Mouse (Mus musculus): ENCODE measurements at regions not wholly inside any gene's neighbourhood (a gene's known extent, or its start where the extent isn't known, plus 50 kb on each side); places are given as distances from the start of the nearest gene placed in this dataset.

DNA sequence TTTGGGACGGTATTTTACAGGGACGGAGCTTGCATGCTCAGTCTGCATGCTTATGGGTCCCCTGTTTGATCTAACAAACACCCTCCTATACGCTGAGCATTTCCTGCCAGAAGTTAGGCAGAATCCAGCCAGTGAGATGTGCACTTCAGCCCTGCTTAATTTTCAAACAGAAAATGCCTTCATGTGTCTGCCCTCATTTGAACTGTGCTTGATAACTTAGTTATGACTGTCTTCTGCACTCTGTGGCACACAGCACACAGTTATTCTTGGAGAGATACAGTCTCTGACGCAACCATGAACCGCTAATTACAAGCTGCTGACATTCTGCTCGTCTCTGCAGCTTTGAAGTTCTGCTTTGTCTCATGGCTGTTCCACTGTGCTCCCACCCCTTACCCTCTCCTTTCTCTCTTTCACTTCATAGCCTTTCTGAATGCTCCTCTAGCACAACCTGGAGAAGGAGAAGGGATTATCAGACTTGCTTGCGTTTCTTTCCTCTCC lies 160.2 kb downstream of the Gm11361 start:
- H3K4me1 ChIP-seq (ENCODE audit: control insufficient read depth, insufficient read depth, low read length): peaks cover 35% of the 10 kb centered on the region

GRCm38 (mm10) chr13:28416887-28417286 lies 159.6 kb downstream of the Gm11361 start:
- Histone ChIP-seq H3K9ac (ENCODE audit: low read depth, low read length, severe bottlenecking) (no peak overlapping the region), H3K27ac (replicated peaks; ENCODE audit: low read depth, low read length) (peak overlapping the region; percentile 88)

More for the DNA sequence above, 160.2 kb downstream of the Gm11361 start:
- Histone ChIP-seq H3K36me3 (ENCODE audit: control insufficient read depth, insufficient read depth, low read length) (no peaks in the 10 kb centered on the region), H3K27ac (replicated peaks; ENCODE audit: low read depth, low read length) (peak overlapping the region; percentile 88), H3K9ac (ENCODE audit: low read depth, low read length, severe bottlenecking) (peak overlapping the region; percentile 31; the same call in 1 of the 2 replicates), H3K9me3 (ENCODE audit: control insufficient read depth, low read length) (no peaks in the 10 kb centered on the region), H3K4me2 (replicated peaks; ENCODE audit: low read depth, low read length, severe bottlenecking) (peak overlapping the region; percentile 55), H3K4me3 (replicated peaks; ENCODE audit: low read length) (peak overlapping the region; percentile 23), H3K27me3 (ENCODE audit: control insufficient read depth, insufficient read depth, low read length) (no peaks in the 10 kb centered on the region)
- WGBS: 5% methylated on average over 7 of the region's 7 CpGs
- TF ChIP-seq POLR2A (IDR thresholded peaks at IDR 0.05; ENCODE audit: borderline replicate concordance, extremely low read depth, insufficient read depth, insufficient read length): peak; percentile 16; the same call in 1 of the 2 replicates
- DNase-seq (ENCODE audit: low spot score) (no peak), ATAC-seq (ENCODE audit: low FRiP score, low read depth) (peak; percentile 21)

GRCm38 (mm10) chr13:28416231-28416630 lies 158.9 kb downstream of the Gm11361 start:
- peak overlapping the region; percentile 55 for H3K4me2 ChIP-seq (replicated peaks; ENCODE audit: low read depth, low read length, severe bottlenecking)
- no peak for TF ChIP-seq POLR2A (IDR thresholded peaks at IDR 0.05; ENCODE audit: borderline replicate concordance, extremely low read depth, insufficient read depth, insufficient read length)
- H3K4me1 ChIP-seq (ENCODE audit: control insufficient read depth, insufficient read depth, low read length): peaks cover 35% of the 10 kb centered on the region
- 10% methylated on average over 6 of the region's 6 CpGs for WGBS
- ATAC-seq (ENCODE audit: low FRiP score, low read depth) (peak; percentile 19; the same call in 1 of the 2 replicates), DNase-seq (ENCODE audit: low spot score) (peak; percentile 65)
- H3K9ac ChIP-seq (ENCODE audit: low read depth, low read length, severe bottlenecking): no peak overlapping the region
- no peak overlapping the region for H3K4me3 ChIP-seq (replicated peaks; ENCODE audit: low read length)
- peak overlapping the region; percentile 58; the same call in 1 of the 2 replicates for H3K27ac ChIP-seq (replicated peaks; ENCODE audit: low read depth, low read length)
- no peaks in the 10 kb centered on the region for H3K27me3 ChIP-seq (ENCODE audit: control insufficient read depth, insufficient read depth, low read length)
- H3K36me3 ChIP-seq (ENCODE audit: control insufficient read depth, insufficient read depth, low read length): no peaks in the 10 kb centered on the region
- H3K9me3 ChIP-seq (ENCODE audit: control insufficient read depth, low read length): no peaks in the 10 kb centered on the region

More at GRCm38 (mm10) chr13:28416887-28417286, 159.6 kb downstream of the Gm11361 start:
- ATAC-seq (ENCODE audit: low FRiP score, low read depth): no peak
- DNase-seq (ENCODE audit: low spot score): no peak
- Histone ChIP-seq H3K9me3 (ENCODE audit: control insufficient read depth, low read length) (no peaks in the 10 kb centered on the region), H3K27me3 (ENCODE audit: control insufficient read depth, insufficient read depth, low read length) (no peaks in the 10 kb centered on the region), H3K36me3 (ENCODE audit: control insufficient read depth, insufficient read depth, low read length) (no peaks in the 10 kb centered on the region), H3K4me1 (ENCODE audit: control insufficient read depth, insufficient read depth, low read length) (peaks cover 35% of the 10 kb centered on the region), H3K4me2 (replicated peaks; ENCODE audit: low read depth, low read length, severe bottlenecking) (peak overlapping the region; percentile 55), H3K4me3 (replicated peaks; ENCODE audit: low read length) (peak overlapping the region; percentile 23)
- 34% methylated on average over 8 of the region's 8 CpGs for WGBS
- TF ChIP-seq POLR2A (IDR thresholded peaks at IDR 0.05; ENCODE audit: borderline replicate concordance, extremely low read depth, insufficient read depth, insufficient read length): no peak

GRCm38 (mm10) chr13:28415769-28416168 lies 158.4 kb downstream of the Gm11361 start:
- Histone ChIP-seq H3K4me2 (replicated peaks; ENCODE audit: low read depth, low read length, severe bottlenecking) (no peak overlapping the region), H3K4me1 (ENCODE audit: control insufficient read depth, insufficient read depth, low read length) (peaks cover 35% of the 10 kb centered on the region)
- 69% methylated on average over 1 of the region's 1 CpGs for WGBS

DNA sequence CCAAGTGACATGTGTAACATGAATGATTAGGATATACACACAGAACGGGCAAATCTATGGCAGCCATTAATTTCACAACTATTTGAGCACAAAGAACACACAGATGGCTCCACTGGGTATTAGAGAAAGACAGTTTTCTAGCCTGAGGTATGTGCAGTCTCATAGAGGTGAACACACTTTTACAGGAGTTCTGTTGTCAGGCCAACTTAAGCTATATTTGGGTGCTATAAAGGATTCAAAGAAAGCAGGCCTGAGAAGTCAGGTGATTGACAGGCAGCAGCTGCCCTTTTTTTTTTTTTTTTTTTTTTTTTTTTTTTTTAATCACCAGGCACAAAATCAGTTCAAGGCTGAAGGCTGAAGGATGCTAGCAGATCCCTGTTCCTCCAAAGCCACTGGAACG lies 153.0 kb downstream of the Gm11361 start:
- WGBS: 37% methylated on average over 2 of the region's 2 CpGs
- no peak overlapping the region for H3K4me2 ChIP-seq (replicated peaks; ENCODE audit: low read depth, low read length, severe bottlenecking)
- no peaks in the 10 kb centered on the region for H3K9me3 ChIP-seq (ENCODE audit: control insufficient read depth, low read length)
- H3K4me3 ChIP-seq (replicated peaks; ENCODE audit: low read length): no peak overlapping the region
- no peak overlapping the region for H3K9ac ChIP-seq (ENCODE audit: low read depth, low read length, severe bottlenecking)
- DNase-seq (ENCODE audit: low spot score) (no peak), ATAC-seq (ENCODE audit: low FRiP score, low read depth) (no peak)
- no peak for TF ChIP-seq POLR2A (IDR thresholded peaks at IDR 0.05; ENCODE audit: borderline replicate concordance, extremely low read depth, insufficient read depth, insufficient read length)
- no peak overlapping the region for H3K27ac ChIP-seq (replicated peaks; ENCODE audit: low read depth, low read length)
- H3K27me3 ChIP-seq (ENCODE audit: control insufficient read depth, insufficient read depth, low read length): no peaks in the 10 kb centered on the region
- no peaks in the 10 kb centered on the region for H3K36me3 ChIP-seq (ENCODE audit: control insufficient read depth, insufficient read depth, low read length)
- peaks cover 11% of the 10 kb centered on the region for H3K4me1 ChIP-seq (ENCODE audit: control insufficient read depth, insufficient read depth, low read length)

More at GRCm38 (mm10) chr13:28415769-28416168, 158.4 kb downstream of the Gm11361 start:
- H3K9me3 ChIP-seq (ENCODE audit: control insufficient read depth, low read length): no peaks in the 10 kb centered on the region
- no peak overlapping the region for H3K27ac ChIP-seq (replicated peaks; ENCODE audit: low read depth, low read length)
- H3K36me3 ChIP-seq (ENCODE audit: control insufficient read depth, insufficient read depth, low read length): no peaks in the 10 kb centered on the region
- no peak overlapping the region for H3K9ac ChIP-seq (ENCODE audit: low read depth, low read length, severe bottlenecking)
- TF ChIP-seq POLR2A (IDR thresholded peaks at IDR 0.05; ENCODE audit: borderline replicate concordance, extremely low read depth, insufficient read depth, insufficient read length): no peak
- DNase-seq (ENCODE audit: low spot score) (no peak), ATAC-seq (ENCODE audit: low FRiP score, low read depth) (no peak)
- H3K4me3 ChIP-seq (replicated peaks; ENCODE audit: low read length): no peak overlapping the region
- no peaks in the 10 kb centered on the region for H3K27me3 ChIP-seq (ENCODE audit: control insufficient read depth, insufficient read depth, low read length)
